Mouse (Mus musculus) inflammation-experienced regulatory T-cells, adult 6 months (primary cell): ENCODE measurements at regions not wholly inside any gene's neighbourhood (a gene's known extent, or its start where the extent isn't known, plus 50 kb on each side); places are given as distances from the start of the nearest gene placed in this dataset.
"Not testable (repeated sequence)": the region's sequence is repeated elsewhere in the genome, so short reads cannot be mapped to it uniquely, and the experiment has no call there.

Source experiments
- ATAC-seq: one replicate; pipeline ENCODE4 v1.8.0; 2017

- not testable (repeated sequence) for ATAC-seq
Measured at GRCm38 (mm10) chr14:53560146-53560545, 693.8 kb downstream of the Dad1 start.

GRCm38 (mm10) chr14:53559386-53559920 is 694.5 kb downstream of the Dad1 start:
- peak; percentile 97 for ATAC-seq

DNA sequence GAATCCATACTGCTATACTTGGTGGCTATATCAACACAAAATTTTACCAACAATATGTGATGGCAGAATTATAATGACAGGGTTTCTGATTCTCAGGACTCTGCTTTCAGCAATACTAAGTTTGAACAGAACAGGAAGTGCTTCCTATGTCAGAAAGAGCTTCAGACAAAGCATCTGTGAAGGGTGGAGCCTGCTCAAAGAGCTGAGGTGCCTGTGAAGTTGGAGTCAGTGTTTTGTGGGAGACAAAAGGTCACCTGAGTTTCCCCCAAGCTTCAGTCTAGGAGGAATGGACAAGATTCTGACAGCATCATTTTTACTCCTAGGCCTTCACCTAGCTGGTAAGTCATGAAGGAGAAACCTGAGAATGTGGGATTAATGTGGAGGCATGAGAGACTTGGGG is 700.1 kb downstream of the Dad1 start:
- no peak for ATAC-seq

DNA sequence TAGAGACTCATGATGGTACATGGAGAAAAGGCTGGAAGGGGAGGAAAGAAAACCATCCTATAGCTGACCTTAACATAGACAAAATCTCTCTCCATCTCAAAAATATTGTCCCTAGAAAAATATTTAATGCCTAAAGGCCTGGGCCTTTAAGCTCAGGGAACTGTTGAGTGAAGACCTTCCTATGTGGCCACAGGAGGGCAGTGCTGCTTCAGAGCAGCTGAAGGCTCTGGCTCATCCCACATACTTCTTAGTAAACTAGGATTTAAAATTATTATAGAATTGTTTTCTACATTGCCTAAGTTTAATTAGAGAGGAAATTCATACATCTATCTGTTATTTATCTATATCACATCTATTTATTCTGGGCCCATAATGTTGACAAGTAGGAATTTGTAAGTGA is 706.5 kb downstream of the Dad1 start:
- ATAC-seq, result not testable (repeated sequence)

GRCm38 (mm10) chr14:53545351-53545750 is 708.6 kb downstream of the Dad1 start:
- no peak for ATAC-seq

DNA sequence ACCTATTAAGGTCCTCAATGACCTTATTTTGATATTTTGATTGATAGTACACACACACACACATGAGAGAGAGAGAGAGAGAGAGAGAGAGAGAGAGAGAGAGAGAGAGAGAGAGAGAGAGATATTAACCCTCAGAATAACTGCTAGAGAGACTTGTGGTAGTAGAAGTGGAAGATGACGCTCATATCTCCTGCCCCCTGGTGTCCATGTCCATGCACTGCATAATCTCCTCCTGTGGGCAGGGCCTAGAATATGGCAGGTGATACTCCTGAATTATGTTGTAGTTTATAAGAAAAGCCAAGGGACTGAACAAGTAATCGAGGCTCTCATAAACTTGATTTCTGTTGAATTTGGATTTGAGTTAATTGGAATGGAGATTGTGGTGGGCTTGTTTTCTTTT is 712.3 kb downstream of the Dad1 start:
- ATAC-seq, result peak; percentile 64

DNA sequence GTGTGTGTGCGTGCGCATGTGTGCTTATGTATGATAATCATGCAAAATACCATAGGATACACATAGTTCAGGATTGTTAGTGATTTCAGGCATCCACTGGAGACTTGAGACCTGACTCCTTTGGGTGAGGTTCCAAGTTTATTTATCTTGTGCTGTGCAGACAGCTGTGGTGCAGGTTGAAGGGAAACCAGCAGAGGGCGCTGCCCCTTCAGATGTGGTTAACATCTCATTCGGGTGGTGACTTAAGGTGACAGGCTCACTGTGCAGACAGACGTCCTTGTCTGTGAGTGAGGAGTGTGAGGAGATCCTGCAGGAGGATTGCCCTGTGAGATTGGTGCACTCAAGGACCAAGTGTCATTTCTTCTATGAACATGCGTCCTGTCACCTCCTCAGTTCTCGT is 716.0 kb downstream of the Dad1 start:
- ATAC-seq, result not testable (repeated sequence)

- peak; percentile 27 for ATAC-seq
Measured at GRCm38 (mm10) chr14:53523430-53523829, 730.5 kb downstream of the Dad1 start.

GRCm38 (mm10) chr14:53518954-53519353 is 735.0 kb downstream of the Dad1 start:
- ATAC-seq, result peak; percentile 71

DNA sequence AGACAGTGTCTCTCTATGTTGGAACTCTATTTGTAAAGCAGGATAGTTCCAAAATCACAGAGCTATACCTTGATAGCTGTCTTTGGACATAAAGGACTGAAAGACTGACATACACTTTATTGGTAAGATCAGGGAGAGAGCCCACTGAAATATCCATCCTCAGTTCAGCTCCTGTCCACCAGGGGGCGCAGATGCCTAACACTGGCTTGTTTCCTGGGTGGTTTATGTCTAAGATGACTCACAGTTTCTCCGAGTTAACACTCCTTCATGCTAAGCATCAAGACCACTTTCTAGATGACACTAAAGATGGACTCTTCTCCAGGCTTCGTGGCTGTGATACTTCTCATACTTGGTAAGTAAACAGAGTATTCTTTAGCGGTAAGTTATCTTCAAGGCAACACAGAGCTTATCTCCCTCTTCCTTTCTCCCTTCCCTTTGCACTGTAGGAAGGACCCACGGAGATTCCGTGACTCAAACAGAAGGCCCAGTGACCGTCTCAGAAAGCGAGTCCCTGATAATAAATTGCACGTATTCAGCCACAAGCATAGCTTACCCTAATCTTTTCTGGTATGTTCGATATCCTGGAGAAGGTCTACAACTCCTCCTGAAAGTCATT is 737.2 kb downstream of the Dad1 start:
- peak; percentile 72 for ATAC-seq

GRCm38 (mm10) chr14:53505389-53505788 is 748.5 kb downstream of the Dad1 start:
- ATAC-seq, result peak; percentile 68

DNA sequence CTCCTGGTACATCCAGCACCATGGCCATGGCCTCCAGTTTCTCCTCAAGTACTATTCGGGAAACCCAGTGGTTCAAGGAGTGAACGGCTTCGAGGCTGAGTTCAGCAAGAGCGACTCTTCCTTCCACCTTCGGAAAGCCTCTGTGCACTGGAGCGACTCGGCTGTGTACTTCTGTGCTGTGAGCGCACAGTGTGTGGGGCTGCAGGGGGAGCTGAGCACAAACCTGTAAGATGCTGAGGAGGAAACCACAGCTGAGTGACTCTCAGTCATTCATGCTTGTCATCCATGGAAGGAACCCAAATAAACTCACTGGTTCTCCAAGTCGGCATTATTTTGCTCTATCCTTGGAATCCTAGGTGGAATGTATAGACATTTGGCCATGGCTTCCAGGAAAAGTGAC is 765.5 kb downstream of the Dad1 start:
- not testable (repeated sequence) for ATAC-seq

DNA sequence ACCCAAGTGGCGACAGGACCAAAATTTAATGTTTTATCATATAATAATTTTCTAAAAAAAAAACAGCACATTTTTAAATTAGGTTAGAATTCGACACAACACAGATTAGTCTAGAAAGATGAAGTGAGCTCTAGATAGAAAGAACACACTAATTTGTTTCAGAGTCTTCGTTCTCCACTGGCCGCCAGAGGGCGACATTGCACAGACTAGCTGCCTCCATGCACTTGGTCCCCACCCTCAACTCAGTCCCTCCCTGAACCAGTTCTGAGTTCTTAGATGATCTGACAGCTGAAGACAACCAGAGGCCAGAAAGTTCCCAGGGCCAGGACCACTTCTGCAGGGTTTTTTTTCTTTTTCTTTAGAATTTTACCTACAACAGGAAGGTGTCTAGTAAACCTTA is 766.3 kb downstream of the Dad1 start:
- ATAC-seq, result not testable (repeated sequence)

DNA sequence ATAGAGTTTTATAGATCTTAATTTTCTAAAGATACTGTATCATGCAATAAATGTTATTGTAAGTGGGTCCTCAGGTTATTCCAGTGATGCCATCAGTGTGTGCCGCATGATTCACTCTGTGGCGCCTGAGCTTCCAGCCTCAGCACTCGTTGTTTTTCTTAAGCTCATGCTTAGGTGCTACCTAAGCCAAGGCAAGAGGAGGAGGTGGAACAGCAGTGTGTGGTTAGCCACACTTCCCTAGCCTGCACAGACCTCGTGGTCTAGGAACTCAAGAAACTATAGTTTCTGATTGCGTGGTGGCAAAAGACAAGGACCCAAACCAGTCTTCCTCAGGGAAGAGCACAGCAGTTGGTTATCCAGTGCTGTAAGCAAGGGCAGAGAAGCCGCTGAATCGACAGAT is 779.7 kb downstream of the Dad1 start:
- not testable (repeated sequence) for ATAC-seq

GRCm38 (mm10) chr14:53460790-53461189 is 793.1 kb downstream of the Dad1 start:
- ATAC-seq, result not testable (repeated sequence)

DNA sequence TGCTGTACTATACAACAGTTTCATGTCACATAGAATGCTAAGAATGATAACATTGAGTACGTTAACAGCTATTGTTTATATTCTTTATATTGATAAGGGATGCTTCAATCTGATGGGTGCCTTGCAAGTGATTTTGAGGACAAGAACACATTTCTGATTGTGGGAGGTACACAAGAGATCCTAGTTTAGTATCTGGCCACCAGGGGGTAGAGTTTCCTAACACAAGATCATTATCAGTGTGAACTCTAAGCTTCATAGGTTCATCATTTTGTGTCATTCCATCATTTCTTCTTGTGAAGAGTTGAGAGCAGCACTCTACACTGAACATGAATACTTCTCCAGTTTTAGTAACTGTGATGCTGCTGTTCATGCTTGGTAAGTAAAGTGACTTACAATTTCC is 799.9 kb downstream of the Dad1 start:
- ATAC-seq, result no peak

GRCm38 (mm10) chr14:53439643-53440042 is 814.3 kb downstream of the Dad1 start:
- ATAC-seq, result not testable (repeated sequence)

DNA sequence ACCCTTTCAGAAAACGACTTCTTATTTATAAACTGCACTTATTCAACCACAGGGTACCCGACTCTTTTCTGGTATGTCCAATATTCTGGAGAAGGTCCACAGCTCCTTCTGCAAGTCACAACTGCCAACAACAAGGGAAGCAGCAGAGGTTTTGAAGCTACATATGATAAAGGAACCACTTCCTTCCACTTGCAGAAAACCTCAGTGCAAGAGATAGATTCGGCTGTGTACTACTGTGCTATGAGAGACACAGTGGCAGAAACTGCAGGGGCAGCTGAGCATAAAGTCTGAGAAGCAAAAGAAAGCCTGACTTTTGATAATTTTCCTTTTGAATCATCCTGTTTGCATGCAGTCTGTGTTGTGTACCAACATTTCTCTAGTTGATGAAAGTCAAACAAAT is 823.8 kb downstream of the Dad1 start:
- not testable (repeated sequence) for ATAC-seq

GRCm38 (mm10) chr14:53428447-53428846 is 825.5 kb downstream of the Dad1 start:
- ATAC-seq, result not testable (repeated sequence)

- ATAC-seq, result not testable (repeated sequence)
Measured at GRCm38 (mm10) chr14:53427636-53428035, 826.3 kb downstream of the Dad1 start.

- ATAC-seq, result not testable (repeated sequence)
Measured at GRCm38 (mm10) chr14:53416955-53417354, 836.9 kb downstream of the Dad1 start.

GRCm38 (mm10) chr14:53407500-53408227 is 846.2 kb downstream of the Dad1 start:
- not testable (repeated sequence) for ATAC-seq

DNA sequence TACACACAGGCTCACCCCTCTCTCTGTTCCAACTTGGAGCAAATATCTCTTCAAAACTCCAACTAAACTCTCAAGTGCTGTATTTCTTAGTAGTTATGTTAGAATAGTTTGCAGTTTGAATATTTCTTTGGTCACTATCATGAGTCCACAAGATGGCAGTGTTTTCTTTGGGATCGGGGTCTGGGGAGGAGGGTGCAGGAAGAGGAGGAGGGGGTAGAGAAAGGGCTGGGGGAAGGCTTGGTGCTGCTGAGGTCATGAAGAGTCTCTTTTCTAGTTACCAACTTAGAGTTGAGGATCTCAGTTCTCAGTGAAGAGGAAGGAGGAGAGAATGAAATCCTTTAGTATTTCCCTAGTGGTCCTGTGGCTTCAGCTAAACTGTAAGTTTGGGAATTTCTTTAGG is 863.6 kb downstream of the Dad1 start:
- ATAC-seq, result not testable (repeated sequence)

- ATAC-seq, result peak; percentile 95
Measured at GRCm38 (mm10) chr14:53374591-53374990, 879.0 kb upstream of the Olfr1507 start.
